Mouse (Mus musculus): ENCODE measurements around the gene Narfl.

- no peak for TF ChIP-seq CTCF (IDR thresholded peaks at IDR 0.05; ENCODE audit: extremely low read depth, insufficient read depth, insufficient read length, insufficient replicate concordance)
- TF ChIP-seq POLR2A (IDR thresholded peaks at IDR 0.05; ENCODE audit: low read depth, low read length): peak; percentile 63
Observed at GRCm38 (mm10) chr17:25832436-25833290, 59.1 kb downstream of the Narfl start.
